Mouse (Mus musculus) frontal cortex, postnatal 10 days (tissue): ENCODE results near the gene Specc1.
A peak's percentile ranks its signal among the peaks of the same experiment; 100 is the strongest.

Experiments used
- DNase-seq, 2 experiments: peaks; one replicate each; pipeline ENCODE4 v3.0.0; 2022; ENCODE audit warnings: low spot score in 2 of 2, mixed read lengths in 1 of 2

Specc1 gene

GRCm38 (mm10) chr11:62049170-62049569 lies 92.6 kb downstream of the Specc1 start:
- DNase-seq = no peak

- DNase-seq = no peak
Observed at GRCm38 (mm10) chr11:62050356-62051330, 94.1 kb downstream of the Specc1 start.

GRCm38 (mm10) chr11:62051487-62051886 lies 94.9 kb downstream of the Specc1 start:
- DNase-seq = no peak

- no peak for DNase-seq
Observed at GRCm38 (mm10) chr11:62053928-62054327, 97.4 kb downstream of the Specc1 start.

GRCm38 (mm10) chr11:62064565-62064964 lies 108.0 kb downstream of the Specc1 start:
- DNase-seq = no peak

- DNase-seq = no peak
Observed at GRCm38 (mm10) chr11:62065655-62066054, 109.1 kb downstream of the Specc1 start.

- DNase-seq = no peak
Observed at GRCm38 (mm10) chr11:62069554-62069953, 113.0 kb downstream of the Specc1 start.

GRCm38 (mm10) chr11:62070206-62070605 lies 113.6 kb downstream of the Specc1 start:
- DNase-seq = no peak

- no peak for DNase-seq
Observed at GRCm38 (mm10) chr11:62072406-62072805, 115.8 kb downstream of the Specc1 start.

- DNase-seq = no peak
Observed at GRCm38 (mm10) chr11:62073575-62074140, 117.1 kb downstream of the Specc1 start.

GRCm38 (mm10) chr11:62074578-62074977 lies 118.0 kb downstream of the Specc1 start:
- DNase-seq = no peak

GRCm38 (mm10) chr11:62075071-62075470 lies 118.5 kb downstream of the Specc1 start:
- DNase-seq = no peak

GRCm38 (mm10) chr11:62075551-62075950 lies 119.0 kb downstream of the Specc1 start:
- DNase-seq = no peak

- DNase-seq = peak; percentile 96 to 97
Observed at GRCm38 (mm10) chr11:62076345-62077156, 120.0 kb downstream of the Specc1 start.

- DNase-seq = no peak
Observed at GRCm38 (mm10) chr11:62077157-62077865, 120.7 kb downstream of the Specc1 start.

- no peak for DNase-seq
Observed at GRCm38 (mm10) chr11:62078371-62078770, 121.8 kb downstream of the Specc1 start.

GRCm38 (mm10) chr11:62079100-62079857 lies 122.7 kb downstream of the Specc1 start:
- no peak for DNase-seq

- no peak for DNase-seq
Observed at GRCm38 (mm10) chr11:62080476-62080875, 123.9 kb downstream of the Specc1 start.

GRCm38 (mm10) chr11:62086648-62087047 lies 130.1 kb downstream of the Specc1 start:
- DNase-seq = no peak

GRCm38 (mm10) chr11:62087051-62087450 lies 130.5 kb downstream of the Specc1 start:
- DNase-seq = no peak

- DNase-seq = no peak
Observed at GRCm38 (mm10) chr11:62088651-62089050, 132.1 kb downstream of the Specc1 start.
